Mouse (Mus musculus): ENCODE measurements around the gene Smim24.

Smim24 gene

DNA sequence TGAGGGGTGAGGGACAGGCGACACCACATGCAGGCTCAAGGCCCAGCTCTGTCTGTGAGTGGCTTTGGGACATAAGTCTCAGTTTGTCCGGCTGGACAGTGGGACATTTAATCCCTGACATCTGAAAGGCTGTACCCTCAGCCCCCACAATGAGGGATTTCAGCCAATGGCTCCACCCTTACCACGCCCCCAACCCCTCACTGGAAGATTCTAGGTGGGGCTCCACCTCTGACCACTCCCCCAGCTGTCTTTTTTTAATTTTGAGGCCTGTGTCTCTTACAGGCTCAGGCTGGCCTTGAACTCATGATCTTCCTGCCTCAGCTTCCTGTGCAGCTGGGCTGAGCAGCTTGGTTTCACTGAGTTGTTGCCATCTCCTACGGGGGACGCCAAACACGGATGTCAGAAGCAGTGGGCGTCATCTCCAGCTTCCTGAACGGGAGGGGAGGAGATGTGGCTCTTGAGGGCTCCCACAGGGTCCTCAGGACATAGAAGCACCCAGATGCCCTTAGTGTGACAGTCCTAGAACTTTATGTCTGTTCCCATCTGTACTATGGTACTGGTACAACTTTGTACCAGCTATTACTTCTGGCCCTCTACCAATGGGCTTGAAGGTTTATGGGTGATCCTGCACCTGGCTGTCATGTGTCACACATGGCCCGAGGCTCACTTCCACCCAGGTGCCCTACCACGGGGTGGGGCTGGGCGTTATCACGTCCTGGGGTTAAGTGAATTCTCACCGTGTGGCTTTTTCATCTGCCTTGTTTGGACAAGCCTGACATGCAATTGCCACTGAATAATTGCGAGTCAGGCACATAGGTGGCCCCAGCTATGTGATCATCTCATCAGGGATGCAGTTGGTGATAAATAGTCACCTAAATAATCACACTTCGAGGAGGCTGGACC lies 41.8 kb downstream of the Smim24 start:
- DNase-seq (ENCODE audit: low spot score in 2 of 2), result no peak

GRCm38 (mm10) chr10:81435436-81435835 lies 42.6 kb downstream of the Smim24 start:
- peak in 1 of 2 experiments; percentile 25 for DNase-seq (ENCODE audit: low spot score in 2 of 2)

- DNase-seq (ENCODE audit: low spot score in 2 of 2), result no peak
Observed at GRCm38 (mm10) chr10:81441019-81441418, 48.2 kb downstream of the Smim24 start.

Data from urinary bladder, adult 18-20 months (tissue).